Mouse (Mus musculus) liver, embryonic 14 days (tissue): ENCODE measurements around the gene Rpl23a. TPM values are rescaled to one million over a fixed set of nuclear protein-coding genes. Genes with fewer than 3 reads are reported as not detected.

Experiments
- polyA plus RNA-seq: library from polyadenylated mRNA; depleted of rRNA; stranded (reverse); fragments of >200 nt; gene quantifications from 2 replicates; pipeline ENCODE4 v1.2.3, GENCODE M21; 2012; rRNA removed

Rpl23a gene
- 1,425 and 1,557 TPM in 2 replicates for polyA plus RNA-seq

DNA sequence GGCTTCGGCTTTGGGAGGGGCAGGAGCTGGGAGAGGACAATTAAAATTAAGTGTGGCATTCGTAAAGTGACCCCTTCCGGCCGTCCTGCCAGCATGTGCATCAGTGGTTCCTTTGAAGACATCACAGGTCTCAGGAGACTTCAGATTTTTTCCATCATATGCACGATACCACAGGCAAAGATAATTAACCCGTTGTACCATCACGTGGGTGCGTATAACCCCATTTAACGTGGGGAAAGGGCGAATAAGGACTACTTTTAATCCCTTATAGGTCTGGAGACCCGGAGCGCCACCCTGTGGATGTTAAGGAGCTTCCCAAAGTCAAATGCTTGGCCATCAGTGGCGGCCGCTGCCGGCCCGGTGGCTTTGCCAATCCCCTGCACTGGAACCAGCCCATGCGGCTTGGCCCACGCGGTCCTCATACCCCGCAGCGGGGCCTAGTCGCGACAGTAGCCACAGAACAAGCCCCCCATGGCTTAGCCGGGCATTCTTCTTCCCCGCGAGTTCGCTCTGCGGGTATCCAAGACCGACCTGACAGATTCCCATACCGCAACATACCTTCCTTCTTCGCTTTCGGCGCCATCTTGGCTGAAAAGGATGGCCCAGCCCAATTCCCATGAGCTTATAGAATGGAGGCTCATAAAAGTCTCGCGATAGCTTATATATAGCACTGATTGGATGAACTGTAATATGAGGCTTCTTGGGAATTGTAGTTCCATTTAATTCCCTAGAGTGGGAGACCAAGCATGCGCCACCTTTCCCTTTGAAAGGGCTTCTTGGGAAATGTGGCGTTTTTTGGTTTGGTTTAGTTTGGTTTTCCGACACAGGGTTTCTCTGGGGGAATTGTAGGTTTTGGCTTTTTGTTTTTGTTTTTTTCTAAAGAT lies at the start of gene Rpl23a:
Rpl23a (minus strand) TSS at position 624 of the 884 bp plus-strand sequence.

GRCm38 (mm10) chr11:78193113-78193512 lies 9.7 kb upstream of the Rpl23a start, which contains the start of gene Proca1:
Gene Proca1, plus strand, starts transcription at chr11:78193392.

DNA sequence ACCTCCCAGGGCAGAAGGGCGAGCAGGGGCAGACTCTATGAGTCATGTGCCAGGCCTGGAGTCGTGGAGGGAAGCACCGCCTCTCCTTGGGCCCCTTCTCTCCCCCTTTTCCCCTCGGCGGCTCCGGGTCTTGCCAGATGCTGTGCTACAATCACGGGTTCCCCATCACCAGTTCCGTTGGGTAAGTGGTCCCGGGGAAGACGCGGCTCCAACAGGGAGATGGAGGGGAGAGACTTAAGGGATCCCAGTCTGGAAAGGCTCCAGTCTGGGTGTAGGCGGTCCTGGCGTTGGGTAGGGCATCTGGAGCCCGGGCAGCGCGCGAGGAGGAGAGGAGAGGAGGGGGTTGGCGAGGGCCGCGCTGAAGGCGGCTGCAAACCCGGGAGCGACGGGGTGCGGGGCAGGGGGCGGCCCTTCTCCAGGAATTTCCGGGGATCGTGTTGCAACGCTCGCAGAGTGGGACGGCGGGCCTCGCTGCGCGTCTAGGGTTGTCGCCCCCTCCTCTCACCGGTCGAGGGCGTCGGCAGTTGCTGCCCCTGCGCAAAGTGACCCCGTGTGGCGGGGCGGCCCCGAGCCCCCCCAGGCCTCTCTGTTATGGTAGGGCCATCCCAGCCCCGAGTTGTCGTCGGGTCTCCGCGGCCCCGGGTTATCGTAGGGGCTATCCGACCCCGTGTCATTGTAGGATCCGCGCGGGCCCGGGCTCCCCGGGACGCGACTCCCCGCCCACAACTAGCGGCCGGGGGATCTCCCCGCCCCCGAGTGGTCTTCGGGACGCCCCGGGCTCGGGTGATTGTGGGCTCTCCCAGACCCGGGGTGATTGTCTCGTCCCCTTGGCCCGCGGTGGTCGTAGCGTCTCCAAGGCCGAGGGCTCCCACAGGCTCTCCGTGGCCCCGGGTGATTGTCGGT lies 5.2 kb upstream of the Rpl23a start, which contains the start of gene Rab34:
Rab34 (plus strand) TSS at position 100 of the 903 bp plus-strand sequence.

GRCm38 (mm10) chr11:78176402-78176862 lies 7.0 kb downstream of the Rpl23a start, which contains the start of the genes Nek8 and Tlcd1:
Gene Nek8, minus strand, starts transcription at chr11:78176675.
Gene Tlcd1, plus strand, starts transcription at chr11:78176711.

GRCm38 (mm10) chr11:78164924-78165760 lies 18.2 kb downstream of the Rpl23a start, which contains the start of gene Traf4:
Gene Traf4, minus strand, starts transcription at chr11:78165589.

Other genes starting within 250 kb of the Rpl23a start
- 16.6 and 20.0 TPM in 2 replicates for gene Phf12, start 200.8 kb downstream of the Rpl23a start, polyA plus RNA-seq
- 8.1 and 9.3 TPM in 2 replicates for gene Dhrs13, start 151.3 kb downstream of the Rpl23a start, polyA plus RNA-seq
- 15.5 and 16.9 TPM in 2 replicates for gene Flot2, start 145.7 kb downstream of the Rpl23a start, polyA plus RNA-seq
- 8.0 and 10.2 TPM in 2 replicates for gene Eral1, start 103.2 kb downstream of the Rpl23a start, polyA plus RNA-seq
- 2.3 and 2.6 TPM in 2 replicates for gene Fam222b, start 88.9 kb downstream of the Rpl23a start, polyA plus RNA-seq
- gene Traf4, start 18.0 kb downstream of the Rpl23a start, polyA plus RNA-seq, result 29.3 and 33.9 TPM in 2 replicates
- gene Nek8, start 6.9 kb downstream of the Rpl23a start, polyA plus RNA-seq, result 9.5 and 11.0 TPM in 2 replicates
- 65.0 and 65.7 TPM in 2 replicates for gene Tlcd1, start 6.9 kb downstream of the Rpl23a start, polyA plus RNA-seq
- 6.6 and 6.7 TPM in 2 replicates for gene Rab34, start 4.8 kb upstream of the Rpl23a start, polyA plus RNA-seq
- gene Proca1, start 9.8 kb upstream of the Rpl23a start, polyA plus RNA-seq, result 0.07 and 0.25 TPM in 2 replicates
- gene Sdf2, start 62.2 kb upstream of the Rpl23a start, polyA plus RNA-seq, result 31.8 and 35.8 TPM in 2 replicates
- gene Supt6, start 62.4 kb upstream of the Rpl23a start, polyA plus RNA-seq, result 6.9 and 8.8 TPM in 2 replicates
- gene 2610507B11Rik, start 78.2 kb upstream of the Rpl23a start, polyA plus RNA-seq, result 20.0 and 24.6 TPM in 2 replicates
- 0.18 and 0.21 TPM in 2 replicates for gene BC030499, start 107.3 kb upstream of the Rpl23a start, polyA plus RNA-seq
- 36.6 and 42.5 TPM in 2 replicates for gene Spag5, start 117.9 kb upstream of the Rpl23a start, polyA plus RNA-seq
- gene Aldoc, start 139.4 kb upstream of the Rpl23a start, polyA plus RNA-seq, result 4.2 TPM in 2 replicates
- 16.9 and 19.0 TPM in 2 replicates for gene Pigs, start 144.8 kb upstream of the Rpl23a start, polyA plus RNA-seq
- gene Unc119, start 159.9 kb upstream of the Rpl23a start, polyA plus RNA-seq, result 30.0 and 34.5 TPM in 2 replicates
- not detected in 2 replicates for gene Foxn1, start 203.0 kb upstream of the Rpl23a start, polyA plus RNA-seq
- not detected in 2 replicates for gene Slc13a2, start 238.6 kb upstream of the Rpl23a start, polyA plus RNA-seq